In the genomic region with DNA sequence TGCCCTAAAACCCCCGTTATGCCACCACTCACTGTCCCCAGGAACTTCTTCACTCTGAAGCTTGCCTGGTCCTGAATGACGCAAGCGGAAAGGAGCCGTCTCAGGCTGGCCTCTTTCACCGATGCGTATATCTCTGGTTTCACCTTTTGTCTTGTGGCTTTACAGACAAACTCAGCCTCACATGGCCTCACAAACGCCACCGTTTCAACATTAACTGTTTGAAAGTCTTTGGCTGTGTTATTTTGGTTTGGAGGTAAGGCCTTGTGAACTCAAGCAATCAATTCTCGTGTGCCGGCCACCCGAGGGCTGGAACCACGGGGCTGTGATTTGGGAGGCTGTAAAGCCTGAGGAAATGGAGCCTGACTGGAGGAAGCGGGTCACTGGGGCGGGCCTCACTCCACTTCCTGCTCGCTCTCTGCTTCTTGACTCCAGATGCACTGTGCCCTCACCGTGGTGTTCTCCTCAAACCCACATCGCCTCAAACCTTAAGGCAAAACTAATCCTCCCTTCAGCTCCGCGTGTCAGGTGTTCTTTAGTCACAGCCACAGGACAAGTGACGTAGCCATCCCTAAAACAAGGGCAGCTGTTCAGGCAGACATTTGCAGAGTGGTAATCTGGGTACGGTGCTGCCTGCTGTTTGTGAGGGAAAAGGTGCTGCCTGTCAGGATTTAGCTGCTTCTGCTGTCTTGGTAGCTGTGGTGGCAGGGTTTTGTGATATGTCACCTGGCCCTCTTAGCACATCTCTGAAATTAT, we compare ENCODE assay signal across 8 mouse cellular contexts.
DNase-seq lines count a peak whose midpoint lies in the region; ATAC-seq and TF ChIP-seq lines count a peak whose summit lies in the region.

No protein-coding gene starts in this region.

- H3K27ac ChIP-seq in kidney, adult 2 months (ENCODE audit: insufficient read depth, low read depth, low read length): peak overlapping the region; percentile 57
- peak overlapping the region; percentile 52 for H3K27ac ChIP-seq in lung, embryonic 16.5 days (ENCODE audit: low read length)
- H3K27ac ChIP-seq in cerebellum, adult 2 months (ENCODE audit: insufficient read depth, low read length): no peak overlapping the region

- no peaks in the 10 kb centered on the region for H3K9me3 ChIP-seq in lung, embryonic 16.5 days (ENCODE audit: control insufficient read depth, low read length)

- H3K36me3 ChIP-seq in kidney, adult 2 months (ENCODE audit: control insufficient read depth, insufficient read depth, low read length): no peaks in the 10 kb centered on the region
- H3K36me3 ChIP-seq in lung, embryonic 16.5 days (ENCODE audit: control insufficient read depth, insufficient read depth, low read length): 0 out of 2 replicates have a peak, but pooled peaks cover 2% of the 10 kb centered on the region

- H3K4me2 ChIP-seq in lung, embryonic 16.5 days (ENCODE audit: low read depth, low read length): peak overlapping the region; percentile 32

- peak overlapping the region; percentile 38; the same call in 1 of the 2 replicates for H3K4me3 ChIP-seq in kidney, adult 2 months (ENCODE audit: insufficient read depth, low read depth, low read length)
- H3K4me3 ChIP-seq in lung, embryonic 16.5 days (ENCODE audit: low read length): peak overlapping the region; percentile 14; the same call in 1 of the 2 replicates
- H3K4me3 ChIP-seq in cerebellum, adult 2 months (replicated peaks; ENCODE audit: insufficient read depth, low read depth, low read length): no peak overlapping the region

- peak; percentile 30 for DNase-seq in layer of hippocampus, adult 11-12 months (ENCODE audit: low spot score)
- DNase-seq in layer of hippocampus, postnatal 36 days: no peak
- DNase-seq in heart, adult 8-10 months (ENCODE audit: low spot score): peak; percentile 80
- DNase-seq in kidney, adult 2 months: peak; percentile 78
- peak; percentile 53 for DNase-seq in retina, embryonic 14.5 days (ENCODE audit: low spot score)
- no peak for DNase-seq in right cerebral cortex, adult 18-20 months
- no peak for DNase-seq in cerebellum, adult 2 months

- peak; percentile 51; the same call in 1 of the 2 replicates for ATAC-seq in lung, embryonic 16.5 days (ENCODE audit: low read depth)

- peaks cover 11% of the 10 kb centered on the region for H3K4me1 ChIP-seq in kidney, adult 2 months (ENCODE audit: control insufficient read depth, insufficient read depth, low read length)
- peaks cover 27% of the 10 kb centered on the region for H3K4me1 ChIP-seq in lung, embryonic 16.5 days (replicated peaks; ENCODE audit: control insufficient read depth, insufficient read depth, low read length)
- 0 out of 2 replicates have a peak, but pooled peaks cover 2% of the 10 kb centered on the region for H3K4me1 ChIP-seq in cerebellum, adult 2 months (ENCODE audit: control insufficient read depth, insufficient read depth, low read length)

- TF ChIP-seq CTCF in kidney, adult 2 months (conservative IDR thresholded peaks at IDR 0.05; ENCODE audit: insufficient read depth, insufficient read length, low read depth, low read length): no peak
- no peak for TF ChIP-seq CTCF in cerebellum, adult 2 months (IDR thresholded peaks at IDR 0.05; ENCODE audit: borderline replicate concordance, insufficient read depth, low read depth, low read length)

- no peaks in the 10 kb centered on the region for H3K27me3 ChIP-seq in kidney, adult 2 months (replicated peaks; ENCODE audit: control insufficient read depth, insufficient read depth, low read length)
- no peaks in the 10 kb centered on the region for H3K27me3 ChIP-seq in lung, embryonic 16.5 days (ENCODE audit: control insufficient read depth, insufficient read depth, low read depth, low read length)
- no peaks in the 10 kb centered on the region for H3K27me3 ChIP-seq in cerebellum, adult 2 months (ENCODE audit: control insufficient read depth, insufficient read depth, low read length)

- no peak overlapping the region; the same call in 1 of the 2 replicates for H3K9ac ChIP-seq in lung, embryonic 16.5 days (ENCODE audit: low read length)

- TF ChIP-seq POLR2A in kidney, adult 2 months (IDR thresholded peaks at IDR 0.05; ENCODE audit: low read depth, low read length): no peak
- TF ChIP-seq POLR2A in cerebellum, adult 2 months (IDR thresholded peaks at IDR 0.05; ENCODE audit: borderline replicate concordance, insufficient read depth, low read length): no peak

- 34% methylated on average over 21 of the region's 21 CpGs for WGBS in kidney, adult 2 months
- WGBS in lung, embryonic 16.5 days: 56% methylated on average over 21 of the region's 21 CpGs
- 85% methylated on average over 21 of the region's 21 CpGs for WGBS in cerebellum, adult 2 months

Comparison
In these comparisons a context has a peak if more than half of its experiments do, and no peak if none do; other contexts are left out.
1. DNase-seq: peak in layer of hippocampus, adult 11-12 months (single experiment), heart, adult 8-10 months (single experiment), kidney, adult 2 months (single experiment) and retina, embryonic 14.5 days (single experiment); none in layer of hippocampus, postnatal 36 days (0 of 2), right cerebral cortex, adult 18-20 months (single experiment) and cerebellum, adult 2 months (0 of 2).